Mouse (Mus musculus) G1E (cell line): ENCODE measurements around the gene Myt1l.

Experiments used
- CTCF ChIP-seq: IDR thresholded peaks from 2 replicates; pipeline ENCODE4 v1.5.1; 2012; ENCODE audit warnings: low read depth, low read length, inconsistent platforms, mixed read lengths
- GATA1 ChIP-seq: IDR thresholded peaks from 2 replicates; pipeline ENCODE4 v1.6.1; 2012; ENCODE audit warnings: borderline replicate concordance, low read length, inconsistent platforms, mixed read lengths
- GATA2 ChIP-seq: IDR thresholded peaks from 2 replicates; pipeline ENCODE4 v1.6.1; 2012; ENCODE audit warnings: low read depth, low read length, inconsistent platforms, borderline replicate concordance
- POLR2AphosphoS5 ChIP-seq: IDR thresholded peaks from 2 replicates; pipeline ENCODE4 v1.6.1; 2012; ENCODE audit warnings: low read depth, low read length, inconsistent platforms; ENCODE audit not compliant: insufficient replicate concordance
- TAL1 ChIP-seq: conservative IDR thresholded peaks from 2 replicates; pipeline ENCODE4 v1.6.1; 2012; ENCODE audit warnings: low read depth, low read length, inconsistent platforms, mixed read lengths

DNA sequence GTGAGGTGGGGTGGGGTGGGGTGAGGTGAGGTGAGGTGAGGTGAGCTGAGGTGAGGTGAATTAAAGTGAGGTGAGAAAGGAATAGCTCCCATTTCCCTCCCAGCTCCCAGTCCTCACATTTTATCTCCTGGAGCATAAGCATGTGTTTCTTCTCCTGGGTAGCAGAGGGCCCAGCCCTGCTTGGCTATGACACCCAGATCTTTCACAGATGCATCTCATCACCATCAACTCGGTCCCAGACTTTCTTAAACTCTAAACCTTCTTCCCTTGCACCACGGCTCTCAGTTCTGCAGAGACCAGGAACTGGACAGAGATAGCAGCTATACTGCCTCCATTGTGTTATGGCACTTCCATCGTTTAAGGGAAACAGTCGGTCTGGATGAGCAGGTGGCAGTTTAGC lies 172.9 kb downstream of the Myt1l start:
- TF ChIP-seq CTCF, result no peak
- TF ChIP-seq GATA1, result no peak
- no peak for TF ChIP-seq TAL1
- TF ChIP-seq GATA2, result no peak
- no peak for TF ChIP-seq POLR2AphosphoS5
